Mouse (Mus musculus) stomach, postnatal 0 days (tissue): ENCODE data around the gene Car12. TPM values are rescaled to one million over a fixed set of nuclear protein-coding genes. Genes with fewer than 3 reads are reported as not detected.

Source experiments
- ATAC-seq: fragments of 200-750 bp; cut with Nextera tagmentation; 2 replicates; pipeline ENCODE4 v1.8.0; 2017; ENCODE audit not compliant: low FRiP score, low TSS enrichment
- DNase-seq: peaks from one replicate; pipeline ENCODE4 v3.0.0-alpha.2; 2016; ENCODE audit warnings: low spot score
- H3K27ac ChIP-seq: fragments of 300-500 bp; sonication (generic); replicated peaks from 2 replicates; pipeline ENCODE4 v1.5.1; 2014; ENCODE audit warnings: mild to moderate bottlenecking, control low read depth
- H3K27me3 ChIP-seq: fragments of 300-500 bp; sonication (generic); 2 replicates; pipeline ENCODE4 v1.6.1; 2014; ENCODE audit warnings: low read length; ENCODE audit not compliant: control insufficient read depth, insufficient read depth
- H3K36me3 ChIP-seq: fragments of 300-500 bp; sonication (generic); 2 replicates; pipeline ENCODE4 v1.6.1; 2014; ENCODE audit warnings: low read length, mixed read lengths; ENCODE audit not compliant: control insufficient read depth, insufficient read depth
- H3K4me1 ChIP-seq: fragments of 300-500 bp; sonication (generic); replicated peaks from 2 replicates; pipeline ENCODE4 v1.6.1; 2014; ENCODE audit warnings: antibody characterized with exemption; ENCODE audit not compliant: control insufficient read depth, insufficient read depth
- H3K4me2 ChIP-seq: fragments of 300-500 bp; sonication (generic); replicated peaks from 2 replicates; pipeline ENCODE4 v1.6.1; 2014; ENCODE audit warnings: low read depth, mild to moderate bottlenecking, control low read depth, moderate library complexity
- H3K4me3 ChIP-seq: fragments of 300-500 bp; sonication (generic); 2 replicates; pipeline ENCODE4 v1.5.1; 2014; ENCODE audit warnings: low read depth, low read length, control low read depth
- H3K9ac ChIP-seq: fragments of 300-500 bp; sonication (generic); 2 replicates; pipeline ENCODE4 v1.6.1; 2014; ENCODE audit warnings: mild to moderate bottlenecking, low read length, control low read depth, mixed read lengths
- H3K9me3 ChIP-seq: fragments of 300-500 bp; sonication (generic); 2 replicates; pipeline ENCODE4 v1.6.1; 2016; ENCODE audit warnings: low read length; ENCODE audit not compliant: control insufficient read depth
- CTCF ChIP-seq: IDR thresholded peaks from 2 replicates; pipeline ENCODE4 v1.5.1; 2016; ENCODE audit warnings: antibody characterized with exemption, low read depth, mild to moderate bottlenecking, moderate library complexity
- EP300 ChIP-seq: optimal IDR thresholded peaks from 2 replicates; pipeline ENCODE3; 2016; ENCODE audit warnings: antibody characterized with exemption
- WGBS: fragments of 180-500 bp; shearing (Covaris S2); extraction: QIAGEN DNeasy Blood & Tissue Kit; methylation state at CpG from one replicate; pipeline ENCODE4 v1.1.7; 2014; 5-methylcytosine and 5-hydroxymethylcytosine counted together
- polyA plus RNA-seq: library from polyadenylated mRNA; unstranded; fragments of >200 nt; fragmentation: Nextera tagmentation; extraction: Ambion mirVana; gene quantifications from 2 replicates; pipeline ENCODE4 v1.2.1, GENCODE M21; 2015

Gene Car12
- 11.1 and 11.3 TPM in 2 replicates for polyA plus RNA-seq

GRCm38 (mm10) chr9:66713135-66714021 is at the start of gene Car12:
TSS of gene Car12 (plus strand) at chr9:66713686.
- Histone ChIP-seq H3K36me3 (no peaks in the 10 kb centered on the region), H3K27ac (no peak within 1 kb of the TSS), H3K9me3 (no peaks in the 10 kb centered on the region), H3K4me3 (peak within 1 kb of the TSS; percentile 34), H3K4me1 (0 out of 2 replicates have a peak, but pooled peaks cover 3% of the 10 kb centered on the region), H3K27me3 (no peaks in the 10 kb centered on the region), H3K9ac (0 out of 2 replicates have a peak within 1 kb of the TSS, but pooled peaks have one; percentile 9), H3K4me2 (peak within 1 kb of the TSS; percentile 49)
- TF ChIP-seq EP300 = no peak
- TF ChIP-seq CTCF = no peak
- DNase-seq (peak; percentile 65), ATAC-seq (peak; percentile 73)
- 11% methylated on average over 29 of the region's 29 CpGs for WGBS

GRCm38 (mm10) chr9:66663764-66664163 is 49.7 kb upstream of the Car12 start:
- WGBS = 78% methylated on average over 3 of the region's 3 CpGs
- no peaks in the 10 kb centered on the region for H3K4me1 ChIP-seq
- H3K9ac ChIP-seq = no peak overlapping the region
- ATAC-seq (no peak), DNase-seq (no peak)
- no peak overlapping the region for H3K4me3 ChIP-seq
- H3K27me3 ChIP-seq = no peaks in the 10 kb centered on the region
- no peak overlapping the region for H3K27ac ChIP-seq
- H3K9me3 ChIP-seq = no peaks in the 10 kb centered on the region
- no peak overlapping the region for H3K4me2 ChIP-seq
- H3K36me3 ChIP-seq = no peaks in the 10 kb centered on the region
- TF ChIP-seq CTCF = no peak
- TF ChIP-seq EP300 = no peak

GRCm38 (mm10) chr9:66664561-66664960 is 48.9 kb upstream of the Car12 start:
- H3K4me3 ChIP-seq = no peak overlapping the region
- H3K27me3 ChIP-seq = no peaks in the 10 kb centered on the region
- H3K4me2 ChIP-seq = no peak overlapping the region
- H3K9me3 ChIP-seq = no peaks in the 10 kb centered on the region
- no peaks in the 10 kb centered on the region for H3K36me3 ChIP-seq
- no peak for DNase-seq
- TF ChIP-seq EP300 (no peak), CTCF (peak; percentile 28; the same call in 1 of the 2 replicates)
- H3K9ac ChIP-seq = no peak overlapping the region
- ATAC-seq = no peak
- no peak overlapping the region for H3K27ac ChIP-seq
- H3K4me1 ChIP-seq = no peaks in the 10 kb centered on the region
- WGBS = 91% methylated on average over 7 of the region's 7 CpGs

GRCm38 (mm10) chr9:66666153-66666552 is 47.3 kb upstream of the Car12 start:
- Histone ChIP-seq H3K4me1 (no peaks in the 10 kb centered on the region), H3K4me2 (no peak overlapping the region), H3K36me3 (no peaks in the 10 kb centered on the region), H3K27ac (no peak overlapping the region), H3K9ac (no peak overlapping the region), H3K9me3 (no peaks in the 10 kb centered on the region), H3K4me3 (no peak overlapping the region), H3K27me3 (no peaks in the 10 kb centered on the region)
- ATAC-seq = 0 out of 2 replicates have a peak, but pooled peaks have one; percentile 9
- WGBS = 66% methylated on average over 3 of the region's 3 CpGs
- DNase-seq = peak; percentile 24
- TF ChIP-seq EP300 = no peak
- no peak for TF ChIP-seq CTCF

GRCm38 (mm10) chr9:66667046-66667445 is 46.4 kb upstream of the Car12 start:
- TF ChIP-seq EP300 (no peak), CTCF (no peak)
- H3K4me1 ChIP-seq = no peaks in the 10 kb centered on the region
- WGBS = 72% methylated on average over 6 of the region's 6 CpGs
- no peaks in the 10 kb centered on the region for H3K9me3 ChIP-seq
- no peak overlapping the region for H3K4me3 ChIP-seq
- no peak overlapping the region for H3K27ac ChIP-seq
- DNase-seq (no peak), ATAC-seq (no peak)
- no peaks in the 10 kb centered on the region for H3K27me3 ChIP-seq
- H3K9ac ChIP-seq = no peak overlapping the region
- no peaks in the 10 kb centered on the region for H3K36me3 ChIP-seq
- no peak overlapping the region for H3K4me2 ChIP-seq

GRCm38 (mm10) chr9:66667868-66668267 is 45.6 kb upstream of the Car12 start:
- 92% methylated on average over 4 of the region's 4 CpGs for WGBS
- no peaks in the 10 kb centered on the region for H3K27me3 ChIP-seq
- no peak overlapping the region for H3K4me2 ChIP-seq
- DNase-seq (no peak), ATAC-seq (no peak)
- no peaks in the 10 kb centered on the region for H3K36me3 ChIP-seq
- H3K27ac ChIP-seq = no peak overlapping the region
- no peak overlapping the region for H3K4me3 ChIP-seq
- H3K9ac ChIP-seq = no peak overlapping the region
- no peaks in the 10 kb centered on the region for H3K9me3 ChIP-seq
- TF ChIP-seq CTCF (no peak), EP300 (no peak)
- H3K4me1 ChIP-seq = no peaks in the 10 kb centered on the region
